Mouse (Mus musculus) adrenal gland, postnatal 10 days (tissue): ENCODE data around the gene Tbc1d2b. TPM values are rescaled to one million over a fixed set of nuclear protein-coding genes. Genes with fewer than 3 reads are reported as not detected.

ENCODE experiments used
- DNase-seq: peaks from one replicate; pipeline ENCODE4 v3.0.0; 2021; ENCODE audit warnings: mixed read lengths
- total RNA-seq, 2 experiments: library from RNA; stranded (reverse); gene quantifications; 2 replicates each; pipeline ENCODE4 v1.2.3; 2021

Tbc1d2b gene
- total RNA-seq, 2 experiments from 2014 or later, result 33.0 to 34.9 TPM

GRCm38 (mm10) chr9:90204396-90204915 is 66.1 kb downstream of the Tbc1d2b start:
- no peak for DNase-seq

GRCm38 (mm10) chr9:90203233-90203632 is 67.4 kb downstream of the Tbc1d2b start:
- DNase-seq, result no peak

GRCm38 (mm10) chr9:90201541-90201940 is 69.1 kb downstream of the Tbc1d2b start:
- DNase-seq, result no peak

- DNase-seq, result peak; percentile 69
Observed at GRCm38 (mm10) chr9:90201096-90201495, 69.5 kb downstream of the Tbc1d2b start.

- no peak for DNase-seq
Observed at GRCm38 (mm10) chr9:90200501-90200900, 70.1 kb downstream of the Tbc1d2b start.

GRCm38 (mm10) chr9:90199611-90200010 is 71.0 kb downstream of the Tbc1d2b start:
- no peak for DNase-seq

GRCm38 (mm10) chr9:90198531-90199449 is 71.8 kb downstream of the Tbc1d2b start:
- peak; percentile 88 for DNase-seq

- no peak for DNase-seq
Observed at GRCm38 (mm10) chr9:90197866-90198383, 72.7 kb downstream of the Tbc1d2b start.

GRCm38 (mm10) chr9:90197116-90197665 is 73.4 kb downstream of the Tbc1d2b start:
- DNase-seq, result peak; percentile 61

- DNase-seq, result no peak
Observed at GRCm38 (mm10) chr9:90196262-90196661, 74.3 kb downstream of the Tbc1d2b start.

- DNase-seq, result no peak
Observed at GRCm38 (mm10) chr9:90195000-90195399, 75.6 kb downstream of the Tbc1d2b start.

- no peak for DNase-seq
Observed at GRCm38 (mm10) chr9:90189391-90189790, 81.2 kb downstream of the Tbc1d2b start.

GRCm38 (mm10) chr9:90188893-90189292 is 81.7 kb downstream of the Tbc1d2b start:
- DNase-seq, result no peak

GRCm38 (mm10) chr9:90185356-90185910 is 85.2 kb downstream of the Tbc1d2b start:
- DNase-seq, result no peak

GRCm38 (mm10) chr9:90184116-90184515 is 86.5 kb downstream of the Tbc1d2b start:
- peak; percentile 81 for DNase-seq

GRCm38 (mm10) chr9:90183550-90183949 is 87.1 kb downstream of the Tbc1d2b start:
- DNase-seq, result no peak

GRCm38 (mm10) chr9:90182636-90183421 is 87.8 kb downstream of the Tbc1d2b start:
- DNase-seq, result no peak

- DNase-seq, result no peak
Observed at GRCm38 (mm10) chr9:90181656-90182388, 88.8 kb downstream of the Tbc1d2b start.

- no peak for DNase-seq
Observed at GRCm38 (mm10) chr9:90179409-90179808, 91.2 kb downstream of the Tbc1d2b start.

GRCm38 (mm10) chr9:90173330-90173729 is 97.3 kb downstream of the Tbc1d2b start:
- DNase-seq, result no peak
